Mouse (Mus musculus) testis, postnatal 14 days (tissue): ENCODE measurements around the gene Lmtk3.

Experiments used
- DNase-seq: peaks from one replicate; pipeline ENCODE4 v3.0.0; 2021; ENCODE audit warnings: low spot score

Lmtk3 gene

DNA sequence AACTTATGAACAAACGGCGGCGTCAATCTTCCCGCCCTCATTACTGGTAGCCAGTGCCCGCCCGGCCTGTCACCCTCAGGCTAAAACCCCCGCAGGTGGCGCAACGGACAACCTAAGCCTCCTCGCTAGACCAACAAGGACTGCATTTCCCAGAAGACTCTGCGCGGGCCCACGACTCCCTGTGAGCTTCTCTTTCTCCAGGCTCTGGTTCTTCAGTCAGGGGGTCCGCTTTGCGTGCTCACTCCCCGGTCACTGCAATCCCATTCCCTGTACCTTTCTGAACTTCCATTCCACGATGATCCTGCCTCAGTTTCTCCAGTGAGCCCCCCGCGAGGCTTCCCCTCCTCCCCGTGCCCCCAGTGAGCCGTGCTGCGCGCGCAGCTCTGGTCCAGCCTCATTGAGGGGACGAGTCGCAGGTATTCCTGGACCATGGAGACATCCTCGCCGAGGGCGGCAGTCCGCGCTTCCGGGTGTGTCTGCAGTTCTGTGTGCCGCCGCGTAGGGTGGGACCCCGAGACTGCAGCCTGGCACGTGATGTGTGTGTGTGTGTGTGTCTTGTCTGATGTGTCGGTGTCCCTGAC, at the start of gene Lmtk3:
Gene Lmtk3 (plus strand): TSS at position 228 of the 581 bp plus-strand sequence.
- peak; percentile 77 for DNase-seq

- peak; percentile 66 for DNase-seq
These were observed 44.3 kb upstream of the Lmtk3 start for GRCm38 (mm10) chr7:45739162-45739763.

- no peak for DNase-seq
These were observed 43.7 kb upstream of the Lmtk3 start for GRCm38 (mm10) chr7:45739820-45740219.

DNA sequence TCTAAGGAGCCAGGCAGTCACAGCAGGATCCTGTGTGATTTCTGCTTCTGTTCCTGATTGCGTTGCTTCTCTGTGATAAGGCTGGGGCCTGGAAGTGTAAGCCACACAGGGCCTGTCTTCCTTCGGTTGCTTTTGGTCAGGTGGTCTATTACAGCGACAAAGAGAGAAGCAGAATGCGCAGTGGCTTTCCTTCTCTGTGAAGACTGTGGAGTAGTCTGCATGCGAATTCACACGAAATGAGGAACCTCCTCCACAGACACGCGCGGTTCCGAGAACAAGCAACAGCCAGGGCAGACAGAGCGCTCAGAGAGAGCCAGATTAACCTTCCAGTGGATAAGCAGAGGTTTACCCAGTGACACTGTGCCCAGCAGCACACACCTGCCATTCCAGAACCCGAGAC, 42.2 kb upstream of the Lmtk3 start:
- DNase-seq = no peak

- no peak for DNase-seq
These were observed 41.8 kb upstream of the Lmtk3 start for GRCm38 (mm10) chr7:45741777-45742176.

DNA sequence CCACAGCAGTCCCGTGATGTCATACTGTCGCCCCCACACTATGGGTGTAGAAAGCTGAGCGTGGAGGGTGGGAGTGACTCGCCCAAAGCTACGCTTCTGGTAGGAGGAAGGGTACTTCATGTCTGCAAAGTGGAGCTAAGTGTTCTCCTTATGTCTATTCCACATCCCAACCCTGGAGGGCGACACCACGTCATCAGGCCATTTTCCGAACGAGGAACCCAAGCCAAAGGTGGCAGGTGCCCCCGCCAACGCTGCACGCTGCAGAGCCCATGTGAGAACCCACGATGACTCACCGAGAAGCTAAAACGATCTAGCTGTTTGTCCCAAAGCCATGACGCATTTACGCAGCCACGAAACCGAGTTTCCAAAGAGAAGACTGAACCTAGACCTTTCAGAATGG, 41.2 kb upstream of the Lmtk3 start:
- DNase-seq = no peak

DNA sequence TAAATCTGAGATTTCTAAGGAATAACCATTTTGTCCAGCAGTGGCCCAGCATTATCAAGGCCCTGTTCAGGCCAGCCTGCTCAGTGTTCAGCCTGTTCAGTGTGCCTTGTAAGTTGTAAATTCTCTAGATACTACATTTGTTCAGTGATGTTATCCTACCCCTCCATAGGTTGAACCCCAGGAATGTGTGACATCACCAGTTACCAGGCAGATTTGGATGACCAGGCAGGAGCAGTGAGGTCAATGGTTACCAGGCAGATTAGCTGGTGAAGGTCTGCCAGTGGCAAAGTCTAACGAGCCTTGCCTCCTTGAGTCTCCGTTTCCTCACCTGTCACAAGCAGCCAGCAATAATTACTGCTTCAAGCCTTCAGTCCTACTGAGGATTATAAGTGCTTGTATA, 39.2 kb upstream of the Lmtk3 start:
- DNase-seq = peak; percentile 81

DNA sequence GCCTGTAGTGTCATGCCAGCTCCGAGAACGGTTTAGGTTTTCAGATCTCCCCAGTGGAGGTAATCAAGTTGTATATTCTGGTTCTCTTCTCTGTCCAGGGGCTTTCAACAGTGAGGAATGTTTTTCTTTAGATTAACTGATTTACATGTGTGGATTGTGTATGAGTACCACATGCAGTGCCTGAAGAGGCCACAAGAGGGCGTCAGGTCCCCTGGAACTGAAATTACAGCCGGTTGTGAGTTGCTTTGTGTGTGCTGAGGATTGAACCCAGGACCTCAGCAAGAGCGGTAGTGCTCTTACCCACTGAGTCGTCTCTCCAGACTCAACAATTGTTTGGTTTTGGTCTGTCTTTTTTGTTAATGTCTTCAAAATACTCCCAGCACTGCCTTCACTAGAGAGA, 37.0 kb upstream of the Lmtk3 start:
- DNase-seq = no peak

- no peak for DNase-seq
These were observed 36.1 kb upstream of the Lmtk3 start for GRCm38 (mm10) chr7:45747450-45747849.

GRCm38 (mm10) chr7:45748110-45748509, 35.4 kb upstream of the Lmtk3 start:
- no peak for DNase-seq

GRCm38 (mm10) chr7:45749401-45749800, 34.1 kb upstream of the Lmtk3 start:
- no peak for DNase-seq

- no peak for DNase-seq
These were observed 33.4 kb upstream of the Lmtk3 start for GRCm38 (mm10) chr7:45750162-45750561.

DNA sequence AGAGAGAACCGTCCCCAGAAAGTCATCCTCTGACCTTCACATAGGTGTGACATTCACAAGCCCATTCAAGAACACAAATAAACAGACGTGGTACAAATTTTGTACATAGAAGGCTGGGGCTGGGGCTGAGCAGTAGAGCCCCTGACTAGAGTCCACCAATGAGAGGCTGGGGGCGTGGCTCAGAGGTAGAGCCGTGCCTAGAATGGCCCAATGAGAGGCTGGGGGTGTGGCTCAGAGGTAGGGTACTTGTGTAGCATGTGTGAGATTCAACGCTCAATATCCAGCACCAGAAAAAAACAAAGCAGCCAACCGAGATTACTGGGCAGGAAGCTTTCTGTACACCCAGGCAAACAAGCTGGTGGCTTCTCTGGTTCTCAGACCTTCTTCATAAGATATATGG, 27.8 kb upstream of the Lmtk3 start:
- peak; percentile 52 for DNase-seq

GRCm38 (mm10) chr7:45759400-45759799, 24.1 kb upstream of the Lmtk3 start:
- no peak for DNase-seq

- DNase-seq = no peak
These were observed 23.4 kb upstream of the Lmtk3 start for GRCm38 (mm10) chr7:45760151-45760550.

DNA sequence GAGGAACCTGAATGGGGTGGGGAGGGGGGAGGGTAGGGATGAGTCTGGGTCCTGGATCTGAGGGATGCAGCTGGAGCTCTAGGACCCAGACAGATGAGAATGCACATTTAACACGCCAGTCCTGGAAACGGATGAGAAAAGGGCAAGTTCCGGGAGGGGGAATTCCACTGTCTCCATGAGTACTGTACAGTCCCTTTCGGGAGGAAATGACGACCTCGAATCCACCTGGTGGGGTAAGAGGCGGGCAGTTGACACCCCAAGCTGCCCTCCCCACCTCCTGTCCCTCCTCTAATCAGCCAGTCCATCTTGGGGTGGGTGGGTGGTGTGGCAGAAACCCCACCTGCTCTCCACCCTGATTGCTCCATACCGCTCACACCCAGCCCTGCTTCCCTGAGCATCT, 17.5 kb upstream of the Lmtk3 start:
- no peak for DNase-seq

DNA sequence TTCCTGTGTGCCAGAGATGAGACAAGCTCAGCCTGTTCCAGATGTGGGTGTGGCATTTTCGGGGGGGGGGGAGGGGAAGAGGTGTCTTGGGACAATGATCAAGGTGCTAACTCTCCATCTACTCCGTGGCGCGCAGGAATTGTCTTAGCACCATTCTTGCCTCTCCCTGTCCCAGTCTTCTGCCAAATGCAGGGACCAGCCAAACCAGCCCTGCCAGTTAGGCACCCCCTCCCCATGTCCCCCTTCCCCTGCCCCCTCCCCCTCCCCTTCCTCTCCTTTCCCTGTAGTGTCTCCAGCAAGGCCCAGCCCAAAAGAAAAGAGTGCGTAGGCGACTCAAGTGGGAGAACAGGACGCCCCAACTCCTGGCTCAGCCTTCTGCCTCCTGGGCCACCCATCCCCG, 16.8 kb upstream of the Lmtk3 start:
- no peak for DNase-seq

GRCm38 (mm10) chr7:45767500-45767899, 16.0 kb upstream of the Lmtk3 start:
- DNase-seq = no peak

- DNase-seq = no peak
These were observed 13.0 kb upstream of the Lmtk3 start for GRCm38 (mm10) chr7:45770427-45771082.

DNA sequence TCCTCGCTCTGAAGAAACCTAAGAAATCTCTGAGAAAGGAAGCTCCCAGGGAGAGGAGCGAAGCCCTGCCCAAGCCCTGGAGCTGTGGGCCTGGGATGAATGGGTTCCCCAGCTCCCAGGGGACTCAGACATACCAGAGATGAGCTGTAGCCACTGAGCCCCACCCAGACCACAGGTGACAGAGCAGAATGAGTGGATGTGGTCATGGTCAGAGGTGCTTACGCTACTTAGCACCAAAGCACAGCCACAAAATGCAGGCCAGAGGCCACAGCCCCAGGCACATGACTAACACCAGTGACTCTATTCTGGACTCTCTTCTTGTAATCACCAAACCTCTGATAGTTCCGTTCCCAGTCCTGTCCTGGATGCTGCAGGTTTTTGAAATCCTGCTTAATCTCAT, 12.4 kb upstream of the Lmtk3 start:
- no peak for DNase-seq

- no peak for DNase-seq
These were observed 8.3 kb upstream of the Lmtk3 start for GRCm38 (mm10) chr7:45775237-45775636.

- no peak for DNase-seq
These were observed 4.4 kb upstream of the Lmtk3 start for GRCm38 (mm10) chr7:45779081-45779641.

- no peak for DNase-seq
These were observed 1.3 kb upstream of the Lmtk3 start for GRCm38 (mm10) chr7:45782271-45782670.
